18 mouse cellular contexts compared by ENCODE assay signal in genomic region chr4:63860688-63861540, GRCm38 (mm10). TPM values are rescaled to one million over a fixed set of nuclear protein-coding genes. Genes with fewer than 3 reads are reported as not detected.
DNase-seq lines count a peak whose midpoint lies in the region; ATAC-seq and TF ChIP-seq lines count a peak whose summit lies in the region.
"Had no signal": no experiment of that assay in that cellular context is flagged by ENCODE, and none has a peak within 500 bp of the region (broad histone marks: within the 10 kb centered on the region; RNA-seq: fewer than 3 reads in every experiment).

Tnfsf8 (minus strand) TSS chr4:63861347.

- H3K4me3 ChIP-seq in lung, embryonic 16.5 days (ENCODE audit: low read length) = no peak within 1 kb of the TSS
- H3K4me3 ChIP-seq in lung, postnatal 0 days (ENCODE audit: low read depth, low read length) = no peak within 1 kb of the TSS
- H3K4me3 ChIP-seq: embryonic facial prominence, embryonic 12.5 days; forebrain, embryonic 12.5 days had no signal

- no peak for TF ChIP-seq CTCF in lung, postnatal 0 days (IDR thresholded peaks at IDR 0.05)

- no peak for DNase-seq in lung, postnatal 0 days (ENCODE audit: low spot score)
- DNase-seq in naive thymus-derived CD4-positive, alpha-beta T cell, adult 2 months (ENCODE audit: low read depth) = peak; percentile 64
- peak; percentile 61 to 77 for DNase-seq in thymus, postnatal 36 days
- no peak for DNase-seq in neural tube, embryonic 10.5 days (ENCODE audit: extremely low spot score, low spot score)
- DNase-seq in ovary, postnatal 14 days (ENCODE audit: low spot score) = no peak
- DNase-seq: cerebellum, postnatal 14 days; gastrocnemius, postnatal 14 days; kidney, adult 11 months; right cerebral cortex, postnatal 4 days had no signal

- H3K9ac ChIP-seq in lung, embryonic 16.5 days (ENCODE audit: low read length) = no peak within 1 kb of the TSS
- H3K9ac ChIP-seq in lung, postnatal 0 days (replicated peaks; ENCODE audit: low read depth) = no peak within 1 kb of the TSS
- H3K9ac ChIP-seq: embryonic facial prominence, embryonic 12.5 days; forebrain, embryonic 12.5 days had no signal

- H3K9me3 ChIP-seq in lung, embryonic 16.5 days (ENCODE audit: control insufficient read depth, low read length) = no peaks in the 10 kb centered on the region
- H3K9me3 ChIP-seq in lung, postnatal 0 days (ENCODE audit: low read length) = no peaks in the 10 kb centered on the region
- H3K9me3 ChIP-seq: embryonic facial prominence, embryonic 12.5 days; forebrain, embryonic 12.5 days had no signal

- TF ChIP-seq EP300 in lung, postnatal 0 days (IDR thresholded peaks at IDR 0.05) = no peak

- H3K4me1 ChIP-seq in lung, embryonic 16.5 days (replicated peaks; ENCODE audit: control insufficient read depth, insufficient read depth, low read length) = peaks cover 15% of the 10 kb centered on the region
- peaks cover 5% of the 10 kb centered on the region; the same call in 1 of the 2 replicates for H3K4me1 ChIP-seq in lung, postnatal 0 days (ENCODE audit: insufficient read depth, low read depth, low read length)
- H3K4me1 ChIP-seq: embryonic facial prominence, embryonic 12.5 days; forebrain, embryonic 12.5 days had no signal

- ATAC-seq in lung, embryonic 16.5 days (ENCODE audit: low read depth) = 0 out of 2 replicates have a peak, but pooled peaks have one; percentile 38
- ATAC-seq in lung, postnatal 0 days = no peak
- ATAC-seq in common myeloid progenitor, adult 5-6 weeks (replicated peaks; ENCODE audit: low read depth, poor library complexity, severe bottlenecking) = peak; percentile 92
- ATAC-seq: midbrain, embryonic 16.5 days had no signal

- no peaks in the 10 kb centered on the region for H3K36me3 ChIP-seq in lung, embryonic 16.5 days (ENCODE audit: control insufficient read depth, insufficient read depth, low read length)
- H3K36me3 ChIP-seq in lung, postnatal 0 days (ENCODE audit: insufficient read depth, low read length) = no peaks in the 10 kb centered on the region
- H3K36me3 ChIP-seq: embryonic facial prominence, embryonic 12.5 days; forebrain, embryonic 12.5 days had no signal

- WGBS in lung, embryonic 16.5 days = 71% methylated on average over 19 of the region's 19 CpGs
- WGBS in lung, postnatal 0 days = 69% methylated on average over 19 of the region's 19 CpGs

- no peak within 1 kb of the TSS for H3K4me2 ChIP-seq in lung, embryonic 16.5 days (ENCODE audit: low read depth, low read length)
- no peak within 1 kb of the TSS for H3K4me2 ChIP-seq in lung, postnatal 0 days (replicated peaks; ENCODE audit: low read depth, low read length)
- H3K4me2 ChIP-seq: embryonic facial prominence, embryonic 12.5 days; forebrain, embryonic 12.5 days had no signal

- no peak within 1 kb of the TSS for H3K27ac ChIP-seq in lung, embryonic 16.5 days (ENCODE audit: low read length)
- H3K27ac ChIP-seq in lung, postnatal 0 days (ENCODE audit: low read length) = no peak within 1 kb of the TSS
- H3K27ac ChIP-seq: embryonic facial prominence, embryonic 12.5 days; forebrain, embryonic 12.5 days had no signal

- no peaks in the 10 kb centered on the region for H3K27me3 ChIP-seq in lung, embryonic 16.5 days (ENCODE audit: control insufficient read depth, insufficient read depth, low read depth, low read length)
- H3K27me3 ChIP-seq in lung, postnatal 0 days (replicated peaks; ENCODE audit: insufficient read depth, low read length) = no peaks in the 10 kb centered on the region
- H3K27me3 ChIP-seq: embryonic facial prominence, embryonic 12.5 days; forebrain, embryonic 12.5 days had no signal

RNA-seq across cellular contexts. Expression of gene Tnfsf8, which starts in this region (rescaled TPM):
- polyA plus RNA-seq in lung, embryonic 16.5 days (2015; fragmentation: Nextera tagmentation; extraction: Ambion mirVana) = 0.04 and 0.19 TPM in 2 replicates
- 0.10 TPM in 1 of 2 replicates, not detected in the other for polyA plus RNA-seq in lung, postnatal 0 days (2015; fragmentation: Nextera tagmentation; extraction: Ambion mirVana)
- 1.1 and 2.3 TPM in 2 replicates for total RNA-seq in common myeloid progenitor, adult 5-6 weeks (2017)
- total RNA-seq: gastrocnemius, postnatal 14 days; layer of hippocampus, adult 18-20 months; left cerebral cortex, postnatal 25 days had no signal
- polyA plus RNA-seq: embryonic facial prominence, embryonic 12.5 days; forebrain, embryonic 12.5 days; heart, postnatal 0 days; liver, embryonic 16.5 days; midbrain, embryonic 16.5 days had no signal

Comparison
In these comparisons a context has a peak if more than half of its experiments do, and no peak if none do; other contexts are left out.
1. Peak in ATAC-seq in lung, embryonic 16.5 days; RNA of the gene not detected or under 1 TPM.
2. DNase-seq: peak in naive thymus-derived CD4-positive, alpha-beta T cell, adult 2 months (single experiment) and thymus, postnatal 36 days (2 of 2); none in lung, postnatal 0 days (single experiment), neural tube, embryonic 10.5 days (single experiment) and ovary, postnatal 14 days (single experiment).